ENCODE assay signal across 19 mouse cellular contexts in the genomic region with DNA sequence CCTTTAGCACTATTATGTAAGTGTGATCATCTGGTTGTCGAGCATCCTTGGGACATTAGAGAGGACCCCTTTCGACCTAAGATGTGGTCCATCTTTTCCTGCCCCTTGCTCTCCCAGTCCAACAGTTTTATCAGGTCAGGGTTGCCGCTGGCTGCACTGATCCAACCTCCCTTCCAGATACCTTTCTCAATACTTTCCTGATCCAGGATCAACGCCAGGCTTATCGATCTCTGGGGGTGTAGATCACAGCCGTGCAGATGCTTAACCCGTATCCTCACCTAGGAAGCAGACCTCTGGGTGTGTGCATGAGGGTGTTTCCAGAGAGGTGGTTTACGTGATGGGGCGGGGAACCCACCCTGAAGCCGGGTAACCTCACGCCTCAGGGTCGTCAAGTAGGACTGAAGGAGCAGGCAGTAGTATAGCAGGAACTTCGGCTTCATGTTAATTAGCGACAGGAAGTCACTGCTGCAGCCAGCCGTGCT.
"Had no signal": no experiment of that assay in that cellular context is flagged by ENCODE, and none has a peak within 500 bp of the region (broad histone marks: within the 10 kb centered on the region; RNA-seq: fewer than 3 reads in every experiment).

No protein-coding gene starts in this region.

- H3K4me2 ChIP-seq: liver, embryonic 13.5 days; lung, embryonic 14.5 days; midbrain, embryonic 13.5 days; neural tube, embryonic 13.5 days; stomach, embryonic 15.5 days had no signal

- H3K9me3 ChIP-seq: liver, embryonic 13.5 days; midbrain, embryonic 10.5 days; midbrain, embryonic 13.5 days; neural tube, embryonic 13.5 days; stomach, embryonic 15.5 days had no signal

- H3K36me3 ChIP-seq: liver, embryonic 13.5 days; midbrain, embryonic 10.5 days; midbrain, embryonic 13.5 days; neural tube, embryonic 13.5 days; stomach, embryonic 15.5 days had no signal

- H3K4me3 ChIP-seq: liver, embryonic 13.5 days; midbrain, embryonic 10.5 days; midbrain, embryonic 13.5 days; myocyte; neural tube, embryonic 13.5 days; stomach, embryonic 15.5 days had no signal

- DNase-seq: kidney, adult 18-20 months; kidney, postnatal 25 days; liver, embryonic 13.5 days; lung, postnatal 14 days; retina, postnatal 1 day; right cerebral cortex, postnatal 25 days; spleen, adult 18-20 months; thymus, adult 2 months; thymus, postnatal 25 days had no signal

- H3K27ac ChIP-seq: kidney, postnatal 0 days; liver, embryonic 13.5 days; midbrain, embryonic 10.5 days; midbrain, embryonic 13.5 days; neural tube, embryonic 13.5 days; stomach, embryonic 15.5 days had no signal

- H3K4me1 ChIP-seq: midbrain, embryonic 10.5 days; midbrain, embryonic 13.5 days had no signal

- ATAC-seq: inflammation-experienced regulatory T-cells, adult 6 months; intestine, embryonic 16.5 days; midbrain, embryonic 13.5 days; midbrain, embryonic 16.5 days had no signal

- H3K27me3 ChIP-seq: liver, embryonic 13.5 days; midbrain, embryonic 13.5 days; neural tube, embryonic 13.5 days; stomach, embryonic 15.5 days had no signal

- H3K9ac ChIP-seq: liver, embryonic 13.5 days; lung, embryonic 14.5 days; midbrain, embryonic 13.5 days; neural tube, embryonic 13.5 days; stomach, embryonic 15.5 days had no signal
